Mouse (Mus musculus) kidney, embryonic 15.5 days (tissue): ENCODE measurements around the gene Ttyh2. TPM values are rescaled to one million over a fixed set of nuclear protein-coding genes. Genes with fewer than 3 reads are reported as not detected.
A peak's percentile ranks its signal among the peaks of the same experiment; 100 is the strongest.

ENCODE experiments used
- ATAC-seq: fragments of 200-750 bp; cut with Nextera tagmentation; replicated peaks from 2 replicates; pipeline ENCODE4 v1.8.0; 2017; ENCODE audit warnings: moderate TSS enrichment; ENCODE audit not compliant: low FRiP score
- H3K27ac ChIP-seq: fragments of 300-500 bp; sonication (generic); 2 replicates; pipeline ENCODE4 v1.5.1; 2015; ENCODE audit warnings: mild to moderate bottlenecking, inconsistent platforms
- H3K27me3 ChIP-seq: fragments of 300-500 bp; sonication (generic); 2 replicates; pipeline ENCODE4 v1.6.1; 2015; ENCODE audit warnings: inconsistent platforms
- H3K36me3 ChIP-seq: fragments of 300-500 bp; sonication (generic); 2 replicates; pipeline ENCODE4 v1.6.1; 2015; ENCODE audit warnings: inconsistent platforms
- H3K4me1 ChIP-seq: fragments of 300-500 bp; sonication (generic); 2 replicates; pipeline ENCODE4 v1.6.1; 2015; ENCODE audit warnings: inconsistent platforms
- H3K4me2 ChIP-seq: fragments of 300-500 bp; sonication (generic); 2 replicates; pipeline ENCODE4 v1.6.1; 2015; ENCODE audit warnings: moderate library complexity, mild to moderate bottlenecking, inconsistent platforms
- H3K4me3 ChIP-seq: fragments of 300-500 bp; sonication (generic); replicated peaks from 2 replicates; pipeline ENCODE4 v1.5.1; 2015; ENCODE audit warnings: mild to moderate bottlenecking, inconsistent platforms
- H3K9ac ChIP-seq: fragments of 300-500 bp; sonication (generic); 2 replicates; pipeline ENCODE4 v1.6.1; 2015; ENCODE audit warnings: mild to moderate bottlenecking, inconsistent platforms
- H3K9me3 ChIP-seq: fragments of 300-500 bp; sonication (generic); replicated peaks from 2 replicates; pipeline ENCODE4 v1.6.1; 2016; ENCODE audit warnings: inconsistent platforms
- WGBS: fragments of 180-500 bp; shearing (Covaris S2); methylation state at CpG from one replicate; pipeline ENCODE4 v1.1.7; 2015; ENCODE audit warnings: mixed read lengths; 5-methylcytosine and 5-hydroxymethylcytosine counted together
- polyA plus RNA-seq: library from polyadenylated mRNA; unstranded; fragments of >200 nt; fragmentation: Nextera tagmentation; extraction: Ambion mirVana; gene quantifications from 2 replicates; pipeline ENCODE4 v1.2.1, GENCODE M21; 2015

Ttyh2 gene
- polyA plus RNA-seq, 1 experiment from 2014 or later, result 15.8 TPM

- no peak overlapping the region for H3K4me3 ChIP-seq
- no peak for ATAC-seq
Measured at GRCm38 (mm10) chr11:114641136-114641535, 34.1 kb upstream of the Ttyh2 start.

GRCm38 (mm10) chr11:114642184-114642583 is 33.0 kb upstream of the Ttyh2 start:
- H3K9ac ChIP-seq, result no peak overlapping the region
- WGBS, result 61% methylated on average over 12 of the region's 12 CpGs
- no peaks in the 10 kb centered on the region for H3K36me3 ChIP-seq
- H3K4me3 ChIP-seq, result no peak overlapping the region
- peaks cover 10% of the 10 kb centered on the region for H3K4me1 ChIP-seq
- H3K27me3 ChIP-seq, result peaks cover 26% of the 10 kb centered on the region
- 0 out of 2 replicates have a peak, but pooled peaks have one; percentile 40 for ATAC-seq
- no peak overlapping the region for H3K27ac ChIP-seq
- no peaks in the 10 kb centered on the region; the same call in 1 of the 2 replicates for H3K9me3 ChIP-seq
- H3K4me2 ChIP-seq, result no peak overlapping the region

More at GRCm38 (mm10) chr11:114641136-114641535, 34.1 kb upstream of the Ttyh2 start:
- 84% methylated on average over 8 of the region's 8 CpGs for WGBS
- Histone ChIP-seq H3K9me3 (no peaks in the 10 kb centered on the region), H3K27ac (no peak overlapping the region), H3K4me2 (no peak overlapping the region), H3K36me3 (no peaks in the 10 kb centered on the region), H3K9ac (no peak overlapping the region), H3K4me1 (peaks cover 18% of the 10 kb centered on the region), H3K27me3 (peaks cover 31% of the 10 kb centered on the region)

- Histone ChIP-seq H3K27ac (no peak overlapping the region), H3K4me2 (no peak overlapping the region), H3K9ac (no peak overlapping the region), H3K27me3 (peaks cover 19% of the 10 kb centered on the region), H3K4me1 (peaks cover 10% of the 10 kb centered on the region), H3K4me3 (no peak overlapping the region), H3K9me3 (no peaks in the 10 kb centered on the region; the same call in 1 of the 2 replicates), H3K36me3 (no peaks in the 10 kb centered on the region)
- ATAC-seq, result no peak
- WGBS, result 68% methylated on average over 11 of the region's 11 CpGs
Measured at GRCm38 (mm10) chr11:114642926-114643325, 32.3 kb upstream of the Ttyh2 start.

GRCm38 (mm10) chr11:114644122-114644521 is 31.1 kb upstream of the Ttyh2 start:
- Histone ChIP-seq H3K27ac (no peak overlapping the region), H3K4me3 (no peak overlapping the region), H3K9me3 (no peaks in the 10 kb centered on the region; the same call in 1 of the 2 replicates), H3K4me1 (peaks cover 10% of the 10 kb centered on the region), H3K36me3 (no peaks in the 10 kb centered on the region), H3K9ac (no peak overlapping the region), H3K4me2 (no peak overlapping the region), H3K27me3 (peaks cover 9% of the 10 kb centered on the region)
- 50% methylated on average over 2 of the region's 2 CpGs for WGBS
- ATAC-seq, result no peak

GRCm38 (mm10) chr11:114649510-114649909 is 25.7 kb upstream of the Ttyh2 start:
- WGBS, result 69% methylated on average over 4 of the region's 4 CpGs

GRCm38 (mm10) chr11:114652531-114652930 is 22.7 kb upstream of the Ttyh2 start:
- 5% methylated on average over 16 of the region's 16 CpGs for WGBS
- H3K27me3 ChIP-seq, result peaks cover 19% of the 10 kb centered on the region; the same call in 1 of the 2 replicates
- no peak overlapping the region for H3K4me2 ChIP-seq
- H3K4me3 ChIP-seq, result no peak overlapping the region
- no peak for ATAC-seq
- 0 out of 2 replicates have a peak, but pooled peaks cover 2% of the 10 kb centered on the region for H3K4me1 ChIP-seq
- no peak overlapping the region for H3K9ac ChIP-seq
- no peak overlapping the region for H3K27ac ChIP-seq
- no peaks in the 10 kb centered on the region for H3K36me3 ChIP-seq
- H3K9me3 ChIP-seq, result no peaks in the 10 kb centered on the region

More at GRCm38 (mm10) chr11:114649510-114649909, 25.7 kb upstream of the Ttyh2 start:
- H3K27ac ChIP-seq, result no peak overlapping the region
- no peaks in the 10 kb centered on the region for H3K36me3 ChIP-seq
- H3K4me1 ChIP-seq, result no peaks in the 10 kb centered on the region
- ATAC-seq, result no peak
- peaks cover 6% of the 10 kb centered on the region; the same call in 1 of the 2 replicates for H3K27me3 ChIP-seq
- no peak overlapping the region for H3K4me2 ChIP-seq
- H3K9me3 ChIP-seq, result no peaks in the 10 kb centered on the region; the same call in 1 of the 2 replicates
- no peak overlapping the region for H3K4me3 ChIP-seq
- no peak overlapping the region for H3K9ac ChIP-seq

- 0 out of 2 replicates have a peak, but pooled peaks cover 2% of the 10 kb centered on the region for H3K4me1 ChIP-seq
- no peak for ATAC-seq
- WGBS, result 76% methylated on average over 6 of the region's 6 CpGs
- H3K9me3 ChIP-seq, result no peaks in the 10 kb centered on the region
- no peaks in the 10 kb centered on the region for H3K36me3 ChIP-seq
- H3K9ac ChIP-seq, result no peak overlapping the region
- H3K27me3 ChIP-seq, result peaks cover 22% of the 10 kb centered on the region; the same call in 1 of the 2 replicates
- H3K4me2 ChIP-seq, result no peak overlapping the region
- no peak overlapping the region for H3K27ac ChIP-seq
- no peak overlapping the region for H3K4me3 ChIP-seq
Measured at GRCm38 (mm10) chr11:114653664-114654063, 21.6 kb upstream of the Ttyh2 start.

- Histone ChIP-seq H3K4me1 (0 out of 2 replicates have a peak, but pooled peaks cover 2% of the 10 kb centered on the region), H3K27ac (no peak overlapping the region), H3K4me2 (no peak overlapping the region), H3K9me3 (no peaks in the 10 kb centered on the region), H3K9ac (no peak overlapping the region), H3K4me3 (no peak overlapping the region), H3K36me3 (no peaks in the 10 kb centered on the region), H3K27me3 (peaks cover 22% of the 10 kb centered on the region; the same call in 1 of the 2 replicates)
- no peak for ATAC-seq
- WGBS, result 61% methylated on average over 5 of the region's 5 CpGs
Measured at GRCm38 (mm10) chr11:114654552-114654951, 20.7 kb upstream of the Ttyh2 start.

GRCm38 (mm10) chr11:114655350-114656008 is 19.8 kb upstream of the Ttyh2 start:
- H3K27ac ChIP-seq, result no peak overlapping the region
- peaks cover 22% of the 10 kb centered on the region; the same call in 1 of the 2 replicates for H3K27me3 ChIP-seq
- WGBS, result 77% methylated on average over 7 of the region's 7 CpGs
- H3K4me2 ChIP-seq, result no peak overlapping the region
- ATAC-seq, result no peak
- no peak overlapping the region for H3K9ac ChIP-seq
- no peaks in the 10 kb centered on the region for H3K36me3 ChIP-seq
- no peak overlapping the region for H3K4me3 ChIP-seq
- 0 out of 2 replicates have a peak, but pooled peaks cover 2% of the 10 kb centered on the region for H3K4me1 ChIP-seq
- no peaks in the 10 kb centered on the region for H3K9me3 ChIP-seq

- Histone ChIP-seq H3K4me3 (no peak overlapping the region), H3K27ac (no peak overlapping the region), H3K36me3 (no peaks in the 10 kb centered on the region), H3K9me3 (no peaks in the 10 kb centered on the region), H3K4me2 (no peak overlapping the region), H3K27me3 (peaks cover 22% of the 10 kb centered on the region; the same call in 1 of the 2 replicates), H3K4me1 (0 out of 2 replicates have a peak, but pooled peaks cover 2% of the 10 kb centered on the region), H3K9ac (no peak overlapping the region)
- WGBS, result 34% methylated on average over 27 of the region's 27 CpGs
- ATAC-seq, result no peak
Measured at GRCm38 (mm10) chr11:114656994-114657644, 18.1 kb upstream of the Ttyh2 start.

- Histone ChIP-seq H3K4me1 (0 out of 2 replicates have a peak, but pooled peaks cover 2% of the 10 kb centered on the region), H3K27me3 (peaks cover 21% of the 10 kb centered on the region; the same call in 1 of the 2 replicates), H3K9me3 (no peaks in the 10 kb centered on the region), H3K4me3 (no peak overlapping the region), H3K4me2 (no peak overlapping the region), H3K27ac (no peak overlapping the region), H3K36me3 (no peaks in the 10 kb centered on the region), H3K9ac (no peak overlapping the region)
- 27% methylated on average over 7 of the region's 7 CpGs for WGBS
- ATAC-seq, result no peak
Measured at GRCm38 (mm10) chr11:114657737-114658136, 17.5 kb upstream of the Ttyh2 start.

GRCm38 (mm10) chr11:114662161-114662560 is 13.1 kb upstream of the Ttyh2 start:
- peaks cover 29% of the 10 kb centered on the region for H3K27me3 ChIP-seq
- ATAC-seq, result no peak
- WGBS, result 87% methylated on average over 14 of the region's 14 CpGs
- H3K4me3 ChIP-seq, result no peak overlapping the region
- no peaks in the 10 kb centered on the region for H3K36me3 ChIP-seq
- no peak overlapping the region for H3K27ac ChIP-seq
- no peak overlapping the region for H3K9ac ChIP-seq
- H3K4me1 ChIP-seq, result no peaks in the 10 kb centered on the region
- H3K9me3 ChIP-seq, result no peaks in the 10 kb centered on the region
- no peak overlapping the region for H3K4me2 ChIP-seq
